Mouse (Mus musculus) right cerebral cortex, postnatal 36 days (tissue): ENCODE measurements around the gene Car5a.

ENCODE experiments used
- DNase-seq, 2 experiments: peaks; one replicate each; pipeline ENCODE4 v3.0.0; 2022; ENCODE audit warnings: low spot score in 2 of 2, mixed read lengths in 1 of 2

The Car5a gene

DNA sequence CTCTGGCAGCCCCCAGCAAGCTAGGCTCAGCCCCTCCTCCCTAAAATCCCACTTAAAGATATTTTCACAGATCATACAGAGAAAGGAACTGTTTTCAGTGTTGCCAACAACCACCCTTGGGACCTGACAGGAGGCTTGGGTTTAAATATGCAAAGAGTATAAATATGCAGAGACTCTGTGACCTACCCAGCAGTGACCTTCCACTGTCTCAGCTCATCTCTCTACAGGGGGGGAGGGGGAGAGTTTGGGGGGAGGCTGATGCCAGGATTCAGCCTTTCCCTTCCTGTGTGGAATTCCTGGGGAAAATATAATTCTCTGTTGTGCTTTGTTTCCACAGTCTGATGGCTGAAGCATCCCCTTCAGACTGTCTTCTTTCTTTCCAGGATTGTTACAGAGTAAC is 9.8 kb downstream of the Car5a start:
- no peak for DNase-seq

DNA sequence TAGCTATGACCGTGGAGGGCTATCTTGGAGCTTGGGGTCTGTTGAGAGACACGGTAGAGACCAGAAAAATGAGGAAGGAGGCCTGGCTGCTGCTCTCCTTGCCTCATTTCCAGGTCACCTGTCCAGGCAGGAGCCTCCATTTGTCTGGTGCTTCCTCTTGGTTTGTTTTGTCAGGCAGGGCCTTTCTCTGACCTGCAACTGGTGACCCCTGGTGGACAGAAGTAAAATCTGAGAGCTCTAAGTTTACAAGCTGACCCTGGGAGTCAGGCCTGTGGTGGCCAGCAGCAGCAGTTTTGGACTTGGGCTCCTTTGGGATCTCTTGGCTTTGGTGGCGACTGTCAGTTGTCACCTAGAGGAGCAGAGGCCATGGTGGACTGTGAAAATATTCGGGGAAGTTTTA is 10.2 kb downstream of the Car5a start:
- no peak for DNase-seq

DNA sequence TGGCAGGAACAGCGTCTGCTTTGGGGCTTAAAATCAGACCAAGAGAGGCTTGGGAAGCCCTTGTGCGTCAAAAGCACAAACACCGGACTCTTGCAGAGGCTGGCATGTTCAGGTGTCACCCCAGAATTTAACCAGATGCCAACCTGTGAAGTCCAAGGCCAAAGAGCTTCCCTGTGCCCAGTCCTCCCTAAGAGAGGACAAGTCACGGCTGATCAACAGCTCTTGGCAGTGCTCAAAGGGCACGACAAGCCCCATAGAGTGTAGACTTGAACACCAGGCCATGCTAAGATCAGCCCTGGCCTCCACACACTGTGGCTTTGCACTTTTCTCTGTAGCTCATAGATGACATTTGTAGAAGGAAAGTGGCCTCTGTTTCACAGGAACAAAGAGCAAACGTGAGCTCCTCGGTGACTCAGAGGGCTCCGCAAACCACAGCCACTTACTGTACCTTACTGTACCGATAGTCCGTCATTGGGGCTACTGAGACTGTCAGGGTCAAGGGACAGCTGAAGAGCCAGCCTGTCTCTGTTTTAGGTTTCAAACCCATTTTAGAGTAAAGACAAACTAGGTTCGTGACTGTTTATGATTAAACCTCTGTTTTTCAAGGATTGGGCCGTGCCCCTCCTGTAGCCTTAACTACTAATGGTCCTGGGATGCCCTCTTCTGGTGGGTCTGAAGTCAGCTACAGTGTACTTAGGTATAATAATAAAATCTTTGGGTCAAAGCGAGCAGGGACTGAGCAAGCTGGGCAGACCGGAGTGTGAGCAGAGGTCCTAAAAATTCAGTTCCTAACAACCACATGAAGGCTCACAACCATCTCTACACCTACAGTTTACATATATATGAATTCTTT is 11.8 kb downstream of the Car5a start:
- DNase-seq = no peak

DNA sequence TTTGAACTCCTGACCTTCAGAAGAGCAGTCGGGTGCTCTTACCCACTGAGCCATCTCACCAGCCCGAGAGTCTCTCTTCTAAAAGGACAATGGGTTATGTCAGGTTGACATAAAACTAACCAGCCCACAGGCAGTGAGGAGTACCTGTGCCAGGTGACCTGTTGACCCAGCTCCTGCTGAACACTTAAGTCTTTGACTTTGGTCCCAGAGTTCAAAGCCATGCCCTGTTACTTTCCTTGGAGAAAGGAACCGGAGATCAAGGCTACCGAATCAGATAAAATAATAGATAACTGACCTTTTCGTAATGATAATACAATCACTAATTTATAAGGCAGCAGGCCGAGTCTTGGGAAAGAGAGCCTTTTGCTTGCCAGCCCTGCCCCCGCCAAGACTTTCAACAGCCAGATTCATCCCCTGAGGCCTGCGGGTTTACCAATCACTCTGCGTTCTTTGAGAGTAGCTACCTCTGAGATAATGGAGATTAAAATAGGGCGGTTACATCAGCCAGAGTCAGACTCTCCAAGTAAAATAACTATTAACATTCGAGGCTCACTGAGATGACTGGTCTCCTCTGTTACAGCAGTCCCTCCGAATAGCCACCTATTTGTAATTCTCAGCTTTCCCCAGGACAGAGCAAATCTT is 12.6 kb downstream of the Car5a start:
- DNase-seq = no peak

DNA sequence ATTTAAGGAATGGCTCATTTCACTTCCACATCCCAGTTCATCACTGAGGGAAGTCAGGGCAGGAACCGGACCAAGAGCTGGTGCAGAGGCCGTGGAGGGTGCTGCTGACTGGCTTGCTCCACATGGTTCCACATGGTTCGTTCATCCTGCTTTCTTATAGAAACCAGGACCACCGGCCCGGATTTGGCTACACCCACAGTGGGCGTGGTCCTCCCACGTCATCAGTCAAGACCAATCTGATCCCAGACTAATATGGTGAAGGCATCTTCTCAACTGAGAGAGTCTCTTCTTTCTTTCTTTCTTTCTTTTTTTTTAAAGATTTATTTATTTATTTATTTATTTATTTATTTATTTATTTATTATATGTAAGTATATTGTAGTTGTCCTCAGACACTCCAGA is 13.1 kb downstream of the Car5a start:
- DNase-seq = no peak

DNA sequence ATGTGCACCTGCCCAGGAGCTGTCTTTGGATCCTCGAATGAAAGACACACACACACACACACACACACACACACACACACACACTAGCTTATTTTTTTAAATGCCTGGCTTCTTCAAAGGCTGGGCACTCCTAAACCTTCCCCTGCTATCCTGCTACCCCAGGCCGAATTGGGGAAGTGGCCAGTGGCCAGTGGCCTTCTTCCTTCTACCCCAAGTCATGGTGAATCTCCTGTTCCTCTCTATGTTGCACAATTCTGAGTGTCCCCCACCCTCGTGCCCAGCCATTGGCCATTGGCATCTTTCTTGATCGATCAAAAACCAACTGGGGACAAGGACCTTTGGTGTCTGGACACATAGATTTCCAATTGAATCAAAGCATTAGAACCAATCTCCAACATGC is 14.7 kb downstream of the Car5a start:
- DNase-seq = no peak

DNA sequence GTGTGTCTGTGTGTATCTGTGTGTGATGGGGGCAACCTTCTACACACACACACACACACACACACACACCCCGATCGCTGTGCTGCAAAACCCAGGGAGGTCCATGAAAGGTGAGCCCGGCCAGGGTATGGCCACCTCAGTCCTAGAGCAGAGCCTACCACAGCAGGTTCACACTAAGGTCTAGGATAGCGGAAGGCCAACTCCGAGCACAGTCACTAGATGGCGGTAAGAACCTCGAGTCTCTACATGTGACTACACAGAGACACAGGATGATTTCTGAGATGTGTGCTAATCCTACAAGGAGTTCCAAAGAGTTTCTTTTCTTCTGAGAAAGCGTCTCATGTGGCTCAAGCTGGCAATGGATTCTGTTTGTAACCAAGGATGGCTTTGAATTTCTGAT is 17.4 kb downstream of the Car5a start:
- DNase-seq = no peak

DNA sequence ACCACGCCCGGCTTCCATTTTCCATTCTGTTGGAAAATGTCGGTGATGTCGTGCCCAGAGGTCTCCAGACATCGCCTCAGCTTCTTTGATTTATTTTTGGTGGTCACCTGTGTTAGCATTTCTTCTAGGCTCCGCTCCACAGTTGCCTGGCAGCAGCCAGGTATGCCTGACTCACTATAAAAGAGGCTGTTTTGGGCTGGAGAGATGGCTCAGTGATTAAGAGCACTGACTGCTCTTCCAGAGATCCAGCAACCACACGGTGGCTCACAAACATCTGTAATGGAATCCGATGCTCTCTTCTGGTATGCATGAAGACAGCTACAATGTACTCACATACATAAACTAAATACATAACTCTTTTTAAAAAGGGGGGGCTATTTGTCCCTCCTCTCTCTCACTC is 18.4 kb downstream of the Car5a start:
- DNase-seq = no peak

DNA sequence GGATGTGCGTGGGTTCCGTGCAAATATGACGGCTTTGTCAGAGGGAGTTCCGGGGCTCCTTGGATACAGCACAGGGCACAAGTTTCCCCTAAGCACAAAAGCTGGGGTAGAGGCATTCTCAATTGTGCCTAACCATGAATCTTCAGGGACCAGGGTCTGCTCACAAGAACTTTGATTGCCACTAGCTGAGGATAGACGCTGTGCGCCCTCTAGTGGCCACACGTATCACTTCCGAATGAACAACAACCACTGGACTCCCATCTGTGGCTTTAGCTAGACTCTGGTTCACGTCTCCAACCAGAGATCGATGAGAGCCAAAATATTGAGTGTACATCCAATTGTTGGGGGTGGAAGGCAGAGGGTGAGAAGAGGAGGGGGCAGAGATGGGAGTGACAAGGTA is 19.1 kb downstream of the Car5a start:
- peak; percentile 62 to 64 for DNase-seq

DNA sequence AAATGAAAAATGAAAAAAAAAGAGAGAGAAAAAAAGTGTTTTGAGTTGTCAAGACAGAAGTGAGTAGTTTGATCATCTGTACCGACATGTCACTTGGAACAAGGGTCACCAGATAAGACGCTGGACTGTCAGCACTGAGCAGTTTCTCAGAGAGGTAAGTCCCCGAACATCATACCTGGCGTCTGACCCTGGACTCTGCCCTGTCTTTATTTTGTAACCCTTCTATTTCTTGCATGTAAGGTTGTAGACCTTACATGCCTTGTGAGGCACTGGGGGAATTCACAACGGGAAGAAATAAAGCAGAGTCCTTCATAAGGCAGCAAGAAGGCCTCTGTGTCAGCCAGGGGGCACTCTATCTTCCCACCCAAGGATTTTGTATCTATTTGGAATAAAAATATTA is 20.0 kb downstream of the Car5a start:
- no peak for DNase-seq

DNA sequence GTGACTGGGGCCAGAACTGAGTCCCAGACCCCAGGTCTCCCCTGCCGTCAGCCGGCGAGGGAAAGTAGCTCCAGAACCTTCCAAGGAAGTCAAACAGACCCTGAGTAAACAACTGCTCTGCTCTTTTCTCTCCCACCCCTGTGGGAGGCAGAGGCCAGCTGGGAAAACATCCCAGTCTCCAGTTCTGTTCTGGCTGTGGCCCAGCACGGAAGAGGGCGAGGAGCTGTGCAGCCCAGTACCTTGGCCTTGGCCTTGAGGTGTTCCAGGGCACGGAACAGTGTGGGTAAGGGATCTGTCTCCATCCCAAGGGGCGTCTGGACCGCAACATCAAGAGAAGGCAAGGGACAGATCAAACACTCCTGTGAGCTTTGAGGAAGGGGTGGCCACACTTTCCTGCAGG is 22.6 kb downstream of the Car5a start:
- no peak for DNase-seq

DNA sequence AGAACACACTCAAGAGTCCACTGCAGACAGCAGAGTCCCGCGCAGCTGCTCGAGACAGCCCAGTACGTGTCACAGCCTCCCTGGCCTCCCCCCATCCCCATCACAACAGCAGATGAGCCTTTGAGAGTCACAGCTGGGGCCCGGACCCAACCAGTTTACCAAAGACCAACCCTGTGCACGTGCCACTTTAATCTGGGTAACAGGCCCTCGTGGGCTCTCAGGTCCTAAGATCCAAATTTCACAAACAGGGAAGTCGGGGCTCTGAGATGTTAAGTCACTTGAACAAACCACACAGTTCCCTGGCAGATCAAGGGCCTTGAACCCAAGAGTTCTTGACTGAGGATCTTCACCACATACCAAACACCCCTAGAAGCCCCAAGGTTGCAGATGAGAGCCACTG is 23.1 kb downstream of the Car5a start:
- no peak for DNase-seq

DNA sequence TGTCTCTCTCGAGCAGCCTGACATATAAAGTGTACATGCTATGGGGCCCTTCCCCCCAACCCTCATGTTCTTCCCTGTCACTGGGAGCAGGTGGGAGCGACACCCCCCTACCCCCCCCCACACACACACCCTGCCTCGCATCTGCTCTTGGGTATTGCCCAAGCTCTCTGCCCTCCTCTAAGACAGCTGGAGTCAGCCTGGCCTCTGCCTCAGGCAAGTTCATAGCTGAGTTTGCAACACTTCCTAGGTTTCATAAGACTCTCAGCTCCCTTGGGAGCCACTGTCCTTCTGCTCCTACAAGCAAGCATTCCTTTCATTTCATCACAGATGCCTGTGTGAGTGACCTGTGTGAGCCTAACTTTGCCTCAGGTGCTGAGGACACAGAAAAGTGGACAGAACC is 25.0 kb downstream of the Car5a start:
- no peak for DNase-seq

DNA sequence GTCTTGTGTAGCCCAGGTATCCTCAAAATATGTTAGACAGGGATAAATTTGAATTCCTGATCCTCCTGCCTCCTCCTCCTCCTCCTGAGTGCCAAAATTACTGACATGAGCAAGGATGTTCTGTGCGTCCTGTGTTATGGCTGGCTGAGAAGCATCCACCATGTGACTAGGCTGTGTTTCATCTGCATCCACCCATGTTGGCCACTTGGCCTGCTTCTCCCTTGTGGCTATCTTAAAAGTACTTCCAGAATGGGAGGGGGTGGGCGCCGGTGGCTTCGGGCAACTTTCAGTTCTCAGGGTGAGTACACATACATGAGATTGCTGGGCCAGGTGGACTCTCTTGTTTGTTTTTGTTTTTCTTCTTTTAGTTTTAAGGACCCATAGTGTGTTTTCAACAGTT is 25.5 kb downstream of the Car5a start:
- no peak for DNase-seq

DNA sequence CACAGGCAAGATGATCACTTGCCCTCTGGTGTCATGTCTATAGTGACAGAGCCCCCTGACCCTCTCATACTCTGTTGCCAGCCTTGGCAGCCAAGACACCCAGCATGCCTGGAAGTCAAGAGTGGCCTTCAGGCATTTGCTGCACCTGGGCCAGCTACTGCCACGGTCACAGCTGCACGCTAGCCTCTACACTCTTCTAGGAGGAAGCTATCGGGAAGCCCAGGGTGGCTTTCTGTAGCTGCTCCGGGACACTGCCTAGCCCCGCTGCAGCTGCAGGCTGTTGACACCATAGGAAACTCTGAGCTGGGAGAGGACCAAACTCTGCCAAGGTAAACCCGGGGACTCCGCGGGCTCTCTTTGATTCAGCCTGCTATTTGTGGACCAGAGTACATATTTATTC is 31.3 kb downstream of the Car5a start:
- no peak for DNase-seq

DNA sequence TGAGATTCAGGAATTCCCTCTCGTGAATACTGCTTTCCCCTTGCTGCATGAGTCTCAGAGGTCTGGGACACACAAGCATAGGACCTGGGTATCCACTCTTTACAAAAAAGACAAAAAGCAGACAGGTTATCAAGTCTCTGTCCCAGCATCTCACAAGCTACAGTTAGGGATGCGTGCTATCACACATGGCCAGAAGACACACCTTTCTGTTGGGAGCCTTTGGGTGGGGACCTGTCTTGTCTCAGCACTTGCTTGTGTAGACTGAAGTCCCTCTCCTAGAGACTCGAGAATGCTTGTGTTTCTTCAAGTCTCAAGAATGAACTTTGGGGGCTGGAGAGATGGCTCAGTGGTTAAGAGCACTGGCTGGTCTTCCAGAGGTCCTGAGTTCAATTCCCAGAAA is 31.9 kb downstream of the Car5a start:
- DNase-seq = no peak

DNA sequence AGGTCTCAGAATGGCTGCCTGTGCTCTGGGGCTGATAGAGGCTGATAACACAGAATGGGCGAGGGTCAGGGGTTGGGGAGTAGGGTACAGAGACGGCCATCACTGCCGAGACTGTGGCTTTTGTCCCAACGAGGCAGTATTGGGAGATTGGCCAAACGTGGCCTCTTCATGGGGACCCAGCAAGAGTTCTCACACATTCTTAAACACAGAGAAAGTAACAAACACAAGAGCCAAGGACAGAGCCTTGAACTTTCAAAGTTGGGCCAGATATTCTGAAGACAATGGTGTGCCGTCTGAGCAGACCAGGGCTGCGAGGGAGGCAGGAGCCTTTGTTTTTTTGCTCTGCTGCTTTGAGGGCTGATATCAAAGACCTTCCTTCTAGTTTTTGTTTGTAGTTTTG is 32.7 kb downstream of the Car5a start:
- no peak for DNase-seq

DNA sequence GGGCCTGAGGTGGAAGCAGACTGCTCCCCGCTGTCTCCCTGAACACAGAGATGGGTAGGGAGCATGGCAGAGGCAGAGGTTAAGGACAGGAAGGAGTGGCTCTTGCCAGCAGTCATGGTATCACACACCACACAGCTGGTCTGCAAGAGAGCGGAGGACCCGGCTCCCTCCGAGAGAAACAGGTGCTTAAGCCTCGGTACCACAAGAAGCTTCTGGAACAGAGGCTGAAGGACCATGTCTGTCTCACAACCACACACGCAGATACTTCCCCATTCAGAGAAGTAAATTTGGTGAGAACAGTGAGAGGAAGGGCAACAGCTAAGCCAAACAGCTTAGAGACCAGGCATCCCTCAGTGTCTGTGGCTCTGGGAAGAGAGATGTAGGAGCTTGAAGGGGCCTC is 33.3 kb downstream of the Car5a start:
- DNase-seq = no peak

DNA sequence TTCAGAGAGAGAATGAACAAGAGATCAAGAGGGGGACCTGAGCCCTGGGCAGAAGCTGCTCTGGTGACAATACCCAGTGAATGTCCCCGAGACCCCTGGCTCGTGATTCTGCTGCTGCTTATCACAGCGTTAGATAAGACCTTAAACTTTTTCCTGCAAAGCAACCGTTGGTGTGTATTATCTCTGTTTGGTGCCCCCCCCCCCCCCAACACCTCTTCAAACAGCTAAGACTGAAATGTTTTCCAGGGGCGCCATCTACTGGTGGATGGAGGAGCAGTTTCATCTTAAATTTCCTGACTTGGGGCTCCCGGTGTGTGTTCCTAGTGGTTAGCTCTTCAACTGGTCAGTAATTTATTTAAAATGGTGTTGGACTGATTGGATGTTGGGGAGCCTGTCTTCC is 35.0 kb downstream of the Car5a start:
- peak; percentile 45 to 58 for DNase-seq

DNA sequence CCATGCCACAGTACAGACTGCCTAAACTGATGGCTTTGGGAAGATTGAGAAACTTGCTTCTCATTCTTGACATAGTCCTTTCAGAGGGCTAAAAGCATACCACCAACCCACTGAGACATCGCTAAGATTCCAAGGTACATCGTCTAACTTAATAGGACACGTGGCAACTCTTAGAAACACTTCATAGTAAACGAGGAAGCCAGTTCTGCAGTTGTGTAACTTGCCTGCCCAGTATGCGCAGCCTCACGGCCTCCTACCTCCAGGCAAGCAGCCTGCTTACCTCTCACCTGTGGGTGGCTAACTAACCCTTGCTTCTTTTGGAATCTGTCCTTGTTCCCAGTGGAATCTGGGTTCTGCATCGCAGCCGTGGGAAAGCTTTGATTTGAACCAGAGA is 35.6 kb downstream of the Car5a start:
- no peak for DNase-seq

DNA sequence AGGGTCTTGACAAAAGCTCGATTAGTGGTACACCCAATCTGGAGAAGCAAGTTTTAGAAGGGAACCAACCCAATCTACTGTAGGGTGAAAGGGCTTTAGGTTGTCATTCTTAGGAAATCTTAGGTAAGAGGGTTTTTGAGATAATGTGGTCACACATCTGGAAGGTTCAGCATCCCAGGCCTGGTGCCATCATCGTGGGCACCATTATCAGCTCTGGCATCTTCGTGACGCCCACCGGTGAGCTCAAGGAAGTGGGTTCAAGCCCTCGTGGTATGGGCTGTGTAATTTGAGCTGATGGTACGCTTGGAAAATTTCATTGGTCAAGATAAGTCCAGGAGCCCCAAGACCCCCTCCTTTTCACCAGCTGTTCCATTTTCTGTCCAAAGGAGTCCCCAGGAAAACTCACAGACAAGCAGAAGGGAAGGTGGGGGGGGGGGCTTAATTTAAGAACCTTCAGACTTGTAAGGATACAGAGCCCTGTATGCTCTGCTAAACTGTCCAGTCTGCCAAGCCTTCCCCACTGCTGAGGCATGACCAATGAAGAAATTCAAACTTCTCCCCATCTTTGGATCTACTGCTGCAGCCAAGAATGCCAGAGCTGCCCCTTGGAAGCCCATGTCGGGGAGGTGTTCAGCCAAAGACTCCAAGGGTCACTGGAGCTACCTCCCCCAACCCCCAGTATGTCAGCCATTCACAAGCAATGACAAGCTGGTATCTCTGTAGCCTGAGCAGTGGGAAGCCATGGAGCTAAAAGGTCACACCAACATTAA is 36.1 kb downstream of the Car5a start:
- DNase-seq = no peak

DNA sequence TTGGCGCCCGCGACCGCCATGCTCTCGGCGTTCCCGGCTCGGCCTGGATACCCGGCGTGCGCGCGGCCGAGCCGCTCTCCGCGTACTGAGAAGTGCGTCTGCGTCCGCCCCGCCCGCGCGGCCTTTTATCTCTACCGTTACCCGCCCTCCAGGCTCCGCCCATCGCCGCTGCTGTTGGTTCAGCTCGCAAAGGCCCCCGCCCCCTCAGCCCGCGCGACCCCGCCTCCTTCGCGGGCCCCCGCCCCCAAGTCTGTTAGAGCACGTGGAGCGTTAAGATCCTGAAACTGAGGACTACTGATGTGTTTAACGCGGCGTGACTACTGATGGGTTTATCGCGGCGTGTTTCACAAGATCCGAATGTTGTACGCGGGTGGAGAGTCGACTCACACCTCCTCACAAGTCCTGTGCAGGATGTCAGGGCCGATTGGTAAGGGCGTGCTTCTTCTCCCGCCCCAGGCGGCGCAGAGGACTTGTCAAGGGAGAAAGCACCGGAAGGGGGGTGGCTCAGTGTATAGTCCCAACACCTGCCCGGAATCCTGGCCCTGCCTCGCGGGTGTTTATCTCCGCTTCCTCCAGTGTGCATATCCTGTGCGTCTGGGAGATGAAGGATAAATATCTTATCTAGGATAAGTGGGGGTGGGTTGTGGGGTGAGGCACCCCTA is 37.0 kb downstream of the Car5a start, which contains the start of gene Slc7a5:
Gene Slc7a5, minus strand, starts transcription at position 108 of the 662 bp plus-strand sequence.
- peak; percentile 93 for DNase-seq
